Mouse (Mus musculus) E14TG2a.4 (cell line): ENCODE results near the gene Osgep.

Experiments
- CTCF ChIP-seq: conservative IDR thresholded peaks from 2 replicates; pipeline ENCODE4 v1.5.1; 2014; ENCODE audit warnings: low read length
- NANOG ChIP-seq: IDR thresholded peaks from 2 replicates; pipeline ENCODE4 v1.6.1; 2014; ENCODE audit warnings: borderline replicate concordance, low read length, mixed read lengths
- POU5F1 ChIP-seq: IDR thresholded peaks from 2 replicates; pipeline ENCODE4 v1.6.1; 2014; ENCODE audit warnings: low read length, borderline replicate concordance

DNA sequence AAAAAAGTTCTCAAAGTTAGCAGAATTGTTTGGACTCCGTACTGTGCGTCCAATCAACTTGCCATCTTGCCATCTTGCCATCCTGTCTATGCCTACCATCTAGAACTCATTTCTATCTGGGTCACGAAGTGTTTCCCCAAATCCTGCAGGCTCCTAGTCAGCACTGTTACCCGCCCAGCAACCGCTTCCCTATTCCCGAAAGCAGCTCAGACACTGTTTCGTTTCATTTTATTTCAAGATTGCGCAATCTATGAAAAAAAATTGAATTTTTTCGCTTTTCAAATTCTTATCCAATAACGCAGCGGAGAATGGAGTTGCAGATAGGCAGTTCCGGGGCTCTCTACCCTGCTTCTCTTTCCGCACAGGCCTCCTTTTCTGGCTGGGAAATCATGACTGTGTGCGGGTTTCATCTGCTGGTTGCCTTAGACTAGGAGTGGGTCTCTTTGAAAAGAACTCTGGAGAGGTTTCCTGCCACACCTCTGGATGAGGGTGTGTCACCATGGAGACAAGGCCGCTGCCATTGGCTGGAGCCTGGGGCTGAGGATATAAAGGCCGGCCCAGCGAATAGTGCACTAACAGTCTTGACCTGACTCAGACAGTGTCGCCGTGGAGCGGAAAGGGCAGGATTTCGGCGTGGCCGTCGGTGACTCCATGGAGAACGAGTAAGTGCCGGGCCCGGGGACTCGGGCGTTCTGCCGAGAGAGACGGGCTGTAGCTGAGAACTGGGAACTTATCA, 19.4 kb upstream of the Osgep start, which contains the start of gene Gm49342:
- TF ChIP-seq CTCF (no peak), NANOG (no peak), POU5F1 (no peak)
